Mouse (Mus musculus) left cerebral cortex, adult 9 months (tissue): ENCODE data around the gene Ptgdr2.

Source experiments
- DNase-seq, 2 experiments: peaks; one replicate each; pipeline ENCODE4 v3.0.0; 2022; ENCODE audit warnings: low spot score in 2 of 2

The Ptgdr2 gene

GRCm38 (mm10) chr19:10930641-10931040 lies 6.3 kb upstream of the Ptgdr2 start:
- DNase-seq: no peak

GRCm38 (mm10) chr19:10935029-10935428 lies 1.9 kb upstream of the Ptgdr2 start:
- DNase-seq: no peak

- DNase-seq: no peak
Measured at GRCm38 (mm10) chr19:10936077-10936476, 883 bp upstream of the Ptgdr2 start.

- no peak for DNase-seq
Measured at GRCm38 (mm10) chr19:10938771-10939170, 1.8 kb downstream of the Ptgdr2 start.

GRCm38 (mm10) chr19:10940097-10940800 lies 3.3 kb downstream of the Ptgdr2 start:
- peak in 1 of 2 experiments; percentile 68 for DNase-seq

- no peak for DNase-seq
Measured at GRCm38 (mm10) chr19:10940801-10941457, 4.0 kb downstream of the Ptgdr2 start.

GRCm38 (mm10) chr19:10943955-10944354 lies 7.0 kb downstream of the Ptgdr2 start:
- no peak for DNase-seq

- no peak for DNase-seq
Measured at GRCm38 (mm10) chr19:10946506-10946905, 9.5 kb downstream of the Ptgdr2 start.

- DNase-seq: no peak
Measured at GRCm38 (mm10) chr19:10947219-10947618, 10.3 kb downstream of the Ptgdr2 start.

GRCm38 (mm10) chr19:10948416-10948815 lies 11.5 kb downstream of the Ptgdr2 start:
- DNase-seq: no peak

- DNase-seq: peak; percentile 92 to 96
Measured at GRCm38 (mm10) chr19:10949112-10949511, 12.2 kb downstream of the Ptgdr2 start, which contains the start of gene Ccdc86. Gene Ccdc86 (minus strand): TSS chr19:10949266.

- no peak for DNase-seq
Measured at GRCm38 (mm10) chr19:10949558-10949957, 12.6 kb downstream of the Ptgdr2 start.

- peak in 1 of 2 experiments; percentile 48 for DNase-seq
Measured at GRCm38 (mm10) chr19:10952021-10952939, 15.3 kb downstream of the Ptgdr2 start.

- DNase-seq: no peak
Measured at GRCm38 (mm10) chr19:10959085-10959977, 22.4 kb downstream of the Ptgdr2 start.

- DNase-seq: no peak
Measured at GRCm38 (mm10) chr19:10959978-10960346, 23.0 kb downstream of the Ptgdr2 start.

GRCm38 (mm10) chr19:10965721-10966120 lies 28.8 kb downstream of the Ptgdr2 start:
- no peak for DNase-seq

GRCm38 (mm10) chr19:10968578-10968977 lies 31.6 kb downstream of the Ptgdr2 start:
- no peak for DNase-seq

GRCm38 (mm10) chr19:10970457-10970856 lies 33.5 kb downstream of the Ptgdr2 start:
- no peak for DNase-seq

- no peak for DNase-seq
Measured at GRCm38 (mm10) chr19:10972660-10973059, 35.7 kb downstream of the Ptgdr2 start.

- DNase-seq: no peak
Measured at GRCm38 (mm10) chr19:10973187-10973586, 36.2 kb downstream of the Ptgdr2 start.

GRCm38 (mm10) chr19:10974238-10974865 lies 37.4 kb downstream of the Ptgdr2 start, which contains the start of gene Ms4a10:
Gene Ms4a10 (minus strand): TSS chr19:10974670.
- DNase-seq: no peak
